Mouse (Mus musculus) frontal cortex, postnatal 36 days (tissue): ENCODE results near the gene Dnajb4.
"Not testable (repeated sequence)": the region's sequence is repeated elsewhere in the genome, so short reads cannot be mapped to it uniquely, and the experiment has no call there.

Experiments used
- DNase-seq, 2 experiments: peaks; one replicate each; pipeline ENCODE4 v3.0.0; 2022; ENCODE audit warnings: low spot score in 2 of 2

Dnajb4 gene

DNA sequence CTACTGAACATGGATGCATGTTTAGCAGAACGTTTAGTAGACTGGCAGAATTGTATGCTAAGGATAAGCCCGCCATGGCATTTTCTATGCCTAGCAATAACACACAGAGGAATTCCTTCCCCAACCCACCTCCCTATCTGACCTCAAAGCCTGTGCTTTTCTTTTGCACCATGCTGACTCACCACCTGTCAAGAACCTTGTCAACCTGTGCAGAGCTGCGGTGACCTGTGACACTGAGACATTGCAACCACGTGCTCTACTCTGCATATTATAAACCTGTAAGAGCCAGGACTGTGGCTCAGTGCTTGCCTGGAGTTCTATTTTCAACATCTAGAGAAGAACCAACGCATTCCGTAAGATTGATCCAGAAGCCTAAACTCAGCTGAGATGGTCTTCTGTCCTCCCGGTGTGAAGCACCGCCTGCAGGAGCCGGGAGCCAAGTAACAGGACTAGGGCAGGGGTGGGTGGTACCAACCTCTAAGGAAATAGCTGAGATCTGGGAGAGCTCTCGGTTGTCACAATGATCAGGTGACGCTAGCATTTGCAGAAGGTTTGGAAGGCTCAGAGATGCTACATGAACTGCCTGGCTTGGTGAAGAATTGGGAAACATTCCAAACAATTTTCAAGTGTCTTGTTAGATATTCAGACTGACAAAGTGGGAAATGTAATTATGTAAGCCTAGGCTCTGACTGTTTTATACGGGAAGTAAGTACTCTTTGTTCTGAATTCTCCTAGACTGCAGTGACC is 62.8 kb downstream of the Dnajb4 start:
- no peak for DNase-seq

DNA sequence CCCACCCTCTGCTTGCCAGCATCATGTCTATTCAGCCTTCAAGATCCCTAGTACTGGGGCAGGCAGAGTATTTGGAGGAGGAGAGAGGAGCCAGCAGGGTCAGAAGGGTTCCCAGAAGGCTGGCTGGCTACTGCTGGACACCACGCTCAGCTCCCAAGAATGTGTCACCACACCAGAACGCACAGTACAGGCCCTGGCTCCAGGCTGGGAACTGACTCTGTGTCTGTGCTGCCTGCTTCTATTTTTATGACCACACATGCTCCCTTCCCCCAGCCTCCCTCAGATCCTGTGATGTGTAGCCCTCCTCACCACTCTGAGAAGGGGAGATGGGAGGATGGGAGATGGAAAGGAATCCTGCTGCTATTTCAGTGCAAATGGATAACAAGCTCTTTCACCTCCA is 64.9 kb downstream of the Dnajb4 start:
- peak in 1 of 2 experiments; percentile 45 for DNase-seq

DNA sequence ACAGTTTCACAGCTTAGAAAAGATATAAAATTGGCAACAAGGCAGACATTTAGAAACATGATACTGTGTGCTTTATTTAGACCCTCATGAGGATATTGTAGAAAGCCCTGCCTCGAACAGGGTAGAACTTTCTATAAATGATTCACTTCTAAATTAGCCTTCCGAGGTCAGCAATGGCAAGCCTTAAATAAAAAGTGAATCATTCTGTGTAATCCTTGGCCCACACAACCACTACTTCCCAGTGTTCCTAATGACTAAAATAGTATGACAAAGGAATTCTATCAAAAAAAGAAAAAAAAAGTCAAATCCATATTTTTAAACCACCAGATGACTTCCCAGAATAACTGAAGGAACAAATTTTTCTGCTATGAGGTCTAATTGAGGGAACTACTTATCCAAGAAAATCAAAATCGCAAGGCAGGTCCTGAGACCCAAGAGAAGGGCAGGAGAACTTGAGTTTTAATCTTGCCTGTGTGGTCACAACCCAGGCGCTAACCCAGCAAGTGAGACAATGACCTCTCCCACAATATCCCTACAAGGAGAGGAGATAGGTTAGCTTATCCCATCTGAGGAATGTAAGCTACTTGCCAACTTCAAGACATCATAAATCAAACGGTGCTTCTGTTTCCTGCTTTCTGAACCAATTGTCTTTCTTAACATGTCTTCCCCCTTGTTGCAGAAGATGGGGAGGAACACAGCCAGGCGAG is 67.0 kb downstream of the Dnajb4 start:
- DNase-seq, result no peak

DNA sequence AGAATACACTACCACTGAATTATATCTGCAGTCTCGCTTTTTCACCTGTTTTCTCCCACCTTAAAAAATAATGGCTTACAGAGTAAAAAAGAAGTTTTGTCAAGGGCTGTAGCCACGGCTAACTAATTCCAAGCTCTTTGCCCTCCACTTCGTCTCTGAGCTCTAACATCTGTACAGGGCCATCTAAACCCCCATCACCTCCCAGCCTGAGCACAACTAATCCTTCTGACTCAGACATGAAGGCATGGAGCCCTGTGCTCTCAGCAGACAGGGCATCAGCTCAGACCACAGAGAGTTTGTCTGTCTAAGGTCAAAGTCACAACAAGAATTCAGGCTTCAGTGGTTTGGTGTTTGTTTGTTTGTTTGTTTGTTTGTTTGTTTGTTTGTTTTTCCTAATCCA is 68.0 kb downstream of the Dnajb4 start:
- no peak for DNase-seq

DNA sequence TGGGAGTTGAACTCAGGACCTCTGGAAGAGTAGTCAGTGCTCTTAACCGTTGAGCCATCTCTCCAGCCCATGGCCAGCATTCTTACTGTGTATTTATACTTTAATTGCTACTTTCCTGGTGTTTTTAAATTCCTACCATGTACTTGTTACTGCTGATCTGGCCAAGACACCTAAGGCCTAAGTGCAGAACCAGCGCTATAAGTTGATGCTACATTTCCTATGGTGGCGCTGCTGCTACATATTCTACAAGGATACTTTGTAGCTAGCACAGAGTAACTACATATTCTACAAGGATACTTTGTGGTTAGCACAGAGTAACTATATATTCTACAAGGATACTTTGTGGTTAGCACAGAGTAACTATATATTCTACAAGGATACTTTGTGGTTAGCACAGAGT is 70.8 kb downstream of the Dnajb4 start:
- not testable (repeated sequence) for DNase-seq

DNA sequence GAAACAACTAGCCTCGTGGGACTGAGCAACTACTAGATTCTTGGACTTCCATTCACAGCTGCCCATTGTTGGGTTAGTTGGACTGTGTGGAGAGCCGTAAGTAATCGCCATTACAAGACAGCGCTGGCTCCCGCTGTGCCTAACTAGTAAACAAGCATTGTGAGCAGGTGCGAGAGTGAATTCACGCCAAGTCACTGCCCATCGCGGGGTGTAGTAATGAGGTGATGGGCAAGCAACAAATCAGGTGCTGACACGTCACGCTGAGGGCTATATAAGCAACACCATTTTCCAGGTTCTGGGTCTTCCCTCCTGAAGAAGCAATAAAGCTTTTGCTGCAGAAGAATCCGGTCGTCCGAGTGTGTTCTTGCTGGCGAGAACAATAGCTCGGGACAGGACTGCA is 74.0 kb downstream of the Dnajb4 start:
- DNase-seq, result not testable (repeated sequence)

DNA sequence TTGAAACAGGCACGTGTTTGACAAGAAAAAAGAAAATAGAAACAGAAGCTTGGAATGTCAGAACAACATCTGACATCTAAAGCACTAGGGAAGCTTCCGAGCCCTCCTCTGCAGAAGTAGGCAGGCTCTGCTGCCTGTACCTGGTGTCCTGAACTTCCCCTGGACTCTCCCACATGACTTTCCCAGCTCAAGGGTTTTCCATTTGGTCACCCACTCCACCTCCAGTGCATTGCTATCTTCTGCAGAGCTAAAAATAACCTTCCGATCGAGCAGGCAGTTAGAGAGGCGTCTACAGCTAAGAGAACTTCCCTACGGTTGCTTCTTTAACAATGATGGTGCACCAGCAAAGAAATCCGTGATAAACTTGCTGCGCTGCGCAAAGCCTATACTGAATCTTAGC is 76.5 kb downstream of the Dnajb4 start:
- DNase-seq, result no peak

DNA sequence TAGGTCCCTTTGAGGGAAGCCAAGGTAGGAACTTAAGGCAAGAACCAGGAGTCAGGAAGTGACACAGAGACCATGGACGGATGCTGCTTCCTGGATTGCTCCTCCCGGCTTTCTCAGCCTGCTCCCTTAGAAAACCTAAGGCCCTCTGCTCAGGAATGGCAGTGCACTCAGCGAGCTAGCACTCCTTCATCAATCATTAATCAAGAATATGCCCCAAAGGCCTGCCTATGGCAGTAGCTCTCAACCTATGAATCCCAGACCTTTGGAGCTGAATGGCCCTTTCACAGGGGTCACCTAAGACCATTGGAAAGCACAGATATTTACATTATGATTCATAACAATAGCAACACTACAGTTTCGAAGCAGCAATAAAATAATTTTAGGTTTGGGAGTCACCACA is 79.1 kb downstream of the Dnajb4 start:
- no peak for DNase-seq

DNA sequence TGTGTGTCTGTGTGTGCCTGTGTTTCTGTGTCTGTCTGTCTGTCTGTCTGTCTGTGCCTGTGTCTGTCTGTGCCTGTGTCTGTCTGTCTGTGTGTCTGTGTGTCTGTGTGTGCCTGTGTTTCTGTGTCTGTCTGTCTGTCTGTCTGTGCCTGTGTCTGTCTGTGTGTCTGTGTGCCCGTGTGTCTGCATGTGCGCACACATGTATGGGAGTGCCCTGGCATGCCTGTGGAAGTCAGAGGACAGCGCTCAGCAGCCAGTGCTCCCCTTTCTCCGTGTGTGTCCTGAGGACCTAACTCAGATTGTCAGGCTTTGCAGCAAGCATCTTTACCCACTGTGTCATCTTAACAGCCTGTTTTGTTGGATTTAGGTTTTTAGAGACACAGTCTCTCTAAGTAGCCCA is 80.7 kb downstream of the Dnajb4 start:
- not testable (repeated sequence) for DNase-seq

DNA sequence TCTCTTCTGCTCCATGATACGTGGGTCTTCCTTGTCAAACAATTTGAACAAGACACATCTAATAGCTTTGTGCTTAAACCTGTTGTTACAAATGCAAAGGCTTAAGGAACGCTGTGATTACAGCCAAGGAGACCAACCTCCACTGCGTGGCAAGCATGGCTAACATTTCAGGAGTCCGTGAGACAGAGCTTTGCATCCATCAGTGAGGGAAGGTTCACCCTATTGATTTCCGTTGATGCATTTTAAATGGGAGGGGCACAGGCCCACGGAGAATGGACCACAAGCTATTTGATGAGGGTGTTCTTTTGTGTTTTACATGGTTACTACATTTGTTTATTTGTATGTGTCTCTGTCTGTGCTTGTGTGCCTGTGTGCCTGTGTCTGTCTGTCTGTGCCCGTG is 81.5 kb downstream of the Dnajb4 start:
- no peak for DNase-seq
